Mouse (Mus musculus) cerebellum, adult 9-11 months (tissue): ENCODE data around the gene Zfp750.

Experiments
- DNase-seq: peaks from one replicate; pipeline ENCODE4 v3.0.0; 2022

The Zfp750 gene

GRCm38 (mm10) chr11:121519131-121519530, at the start of gene Zfp750:
Zfp750 (minus strand) TSS chr11:121519333.
- DNase-seq, result no peak

- peak; percentile 8 for DNase-seq
Observed at GRCm38 (mm10) chr11:121564265-121564664, 45.1 kb upstream of the Zfp750 start.

GRCm38 (mm10) chr11:121563312-121563711, 44.2 kb upstream of the Zfp750 start:
- peak; percentile 62 for DNase-seq

- no peak for DNase-seq
Observed at GRCm38 (mm10) chr11:121560294-121560663, 41.1 kb upstream of the Zfp750 start.

- no peak for DNase-seq
Observed at GRCm38 (mm10) chr11:121559527-121560293, 40.6 kb upstream of the Zfp750 start.

GRCm38 (mm10) chr11:121558522-121558921, 39.4 kb upstream of the Zfp750 start:
- no peak for DNase-seq

- DNase-seq, result no peak
Observed at GRCm38 (mm10) chr11:121557946-121558345, 38.8 kb upstream of the Zfp750 start.

- DNase-seq, result no peak
Observed at GRCm38 (mm10) chr11:121556727-121557126, 37.6 kb upstream of the Zfp750 start.

- DNase-seq, result no peak
Observed at GRCm38 (mm10) chr11:121553458-121553857, 34.3 kb upstream of the Zfp750 start.

- no peak for DNase-seq
Observed at GRCm38 (mm10) chr11:121552846-121553457, 33.8 kb upstream of the Zfp750 start.

- no peak for DNase-seq
Observed at GRCm38 (mm10) chr11:121552167-121552566, 33.0 kb upstream of the Zfp750 start.

- DNase-seq, result no peak
Observed at GRCm38 (mm10) chr11:121551206-121551799, 32.2 kb upstream of the Zfp750 start.

GRCm38 (mm10) chr11:121549843-121550647, 30.9 kb upstream of the Zfp750 start:
- DNase-seq, result no peak

- no peak for DNase-seq
Observed at GRCm38 (mm10) chr11:121548996-121549842, 30.1 kb upstream of the Zfp750 start.

- no peak for DNase-seq
Observed at GRCm38 (mm10) chr11:121547925-121548324, 28.8 kb upstream of the Zfp750 start.

- DNase-seq, result no peak
Observed at GRCm38 (mm10) chr11:121547234-121547633, 28.1 kb upstream of the Zfp750 start.

GRCm38 (mm10) chr11:121545398-121546034, 26.4 kb upstream of the Zfp750 start:
- DNase-seq, result no peak

- DNase-seq, result no peak
Observed at GRCm38 (mm10) chr11:121544755-121545397, 25.7 kb upstream of the Zfp750 start.

GRCm38 (mm10) chr11:121543922-121544321, 24.8 kb upstream of the Zfp750 start:
- DNase-seq, result peak; percentile 92

GRCm38 (mm10) chr11:121543287-121543856, 24.2 kb upstream of the Zfp750 start:
- DNase-seq, result peak; percentile 47

- no peak for DNase-seq
Observed at GRCm38 (mm10) chr11:121542471-121542870, 23.3 kb upstream of the Zfp750 start.
